11 mouse cellular contexts compared by ENCODE assay signal in genomic region chr15:87583921-87584621, GRCm38 (mm10). TPM values are rescaled to one million over a fixed set of nuclear protein-coding genes. Genes with fewer than 3 reads are reported as not detected.
DNase-seq lines count a peak whose midpoint lies in the region; ATAC-seq lines count a peak whose summit lies in the region.
"Had no signal": no experiment of that assay in that cellular context is flagged by ENCODE, and none has a peak within 500 bp of the region (broad histone marks: within the 10 kb centered on the region; RNA-seq: fewer than 3 reads in every experiment).

No protein-coding gene starts in this region.

- H3K4me3 ChIP-seq in hindbrain, embryonic 13.5 days: no peak overlapping the region
- no peak overlapping the region for H3K4me3 ChIP-seq in hindbrain, embryonic 10.5 days
- H3K4me3 ChIP-seq in embryonic facial prominence, embryonic 10.5 days: no peak overlapping the region
- H3K4me3 ChIP-seq in midbrain, embryonic 15.5 days: no peak overlapping the region
- H3K4me3 ChIP-seq: limb, embryonic 13.5 days had no signal

- intact Hi-C loops in heart, postnatal 36 days (cut with DNase I): no loop called here

- peak overlapping the region; percentile 40; the same call in 1 of the 2 replicates for H3K27ac ChIP-seq in hindbrain, embryonic 13.5 days
- H3K27ac ChIP-seq in hindbrain, embryonic 10.5 days: no peak overlapping the region
- H3K27ac ChIP-seq in embryonic facial prominence, embryonic 10.5 days (replicated peaks): no peak overlapping the region
- H3K27ac ChIP-seq in midbrain, embryonic 15.5 days: peak overlapping the region; percentile 47
- H3K27ac ChIP-seq: limb, embryonic 13.5 days had no signal

- WGBS in hindbrain, embryonic 13.5 days: 71% methylated on average over 26 of the region's 26 CpGs
- whole genome bisulfite sequencing in hindbrain, embryonic 10.5 days: 84% methylated on average over 26 of the region's 26 CpGs
- WGBS in embryonic facial prominence, embryonic 10.5 days: 64% methylated on average over 26 of the region's 26 CpGs
- 69% methylated on average over 26 of the region's 26 CpGs for WGBS in midbrain, embryonic 15.5 days

- DNase-seq in hindbrain, embryonic 10.5 days (ENCODE audit: low spot score): no peak
- DNase-seq in embryonic facial prominence, embryonic 10.5 days (ENCODE audit: low spot score): peak; percentile 17
- DNase-seq in layer of hippocampus, adult 11-12 months (ENCODE audit: low spot score): peak; percentile 57
- no peak for DNase-seq in testis, postnatal 10 days (ENCODE audit: low spot score)
- DNase-seq in heart, postnatal 36 days: no peak
- DNase-seq: kidney, adult 18-20 months; thymus, postnatal 14 days had no signal

- H3K9ac ChIP-seq in hindbrain, embryonic 13.5 days: no peak overlapping the region
- no peak overlapping the region for H3K9ac ChIP-seq in midbrain, embryonic 15.5 days
- H3K9ac ChIP-seq: limb, embryonic 13.5 days had no signal

- H3K4me2 ChIP-seq in hindbrain, embryonic 13.5 days: peak overlapping the region; percentile 31
- H3K4me2 ChIP-seq in midbrain, embryonic 15.5 days: no peak overlapping the region
- H3K4me2 ChIP-seq: limb, embryonic 13.5 days had no signal

- no peaks in the 10 kb centered on the region for H3K27me3 ChIP-seq in hindbrain, embryonic 13.5 days
- H3K27me3 ChIP-seq in hindbrain, embryonic 10.5 days (ENCODE audit: insufficient read depth, poor library complexity, severe bottlenecking): no peaks in the 10 kb centered on the region
- no peaks in the 10 kb centered on the region for H3K27me3 ChIP-seq in embryonic facial prominence, embryonic 10.5 days (replicated peaks; ENCODE audit: low read depth, poor library complexity, severe bottlenecking)
- no peaks in the 10 kb centered on the region for H3K27me3 ChIP-seq in midbrain, embryonic 15.5 days (replicated peaks)
- H3K27me3 ChIP-seq: limb, embryonic 13.5 days had no signal

- peak; percentile 63 for ATAC-seq in hindbrain, embryonic 13.5 days (ENCODE audit: low FRiP score)
- ATAC-seq in midbrain, embryonic 15.5 days (replicated peaks): no peak; the same call in 1 of the 2 replicates
- no peak for ATAC-seq in erythroblast, adult 5-6 weeks (replicated peaks; ENCODE audit: low FRiP score, poor library complexity, severe bottlenecking)

- peaks cover 30% of the 10 kb centered on the region for H3K4me1 ChIP-seq in hindbrain, embryonic 13.5 days (replicated peaks)
- H3K4me1 ChIP-seq in hindbrain, embryonic 10.5 days (replicated peaks): no peaks in the 10 kb centered on the region
- H3K4me1 ChIP-seq in embryonic facial prominence, embryonic 10.5 days: peaks cover 10% of the 10 kb centered on the region
- H3K4me1 ChIP-seq in midbrain, embryonic 15.5 days: peaks cover 10% of the 10 kb centered on the region; the same call in 1 of the 2 replicates
- H3K4me1 ChIP-seq: limb, embryonic 13.5 days had no signal

- H3K36me3 ChIP-seq in hindbrain, embryonic 13.5 days: no peaks in the 10 kb centered on the region
- no peaks in the 10 kb centered on the region for H3K36me3 ChIP-seq in hindbrain, embryonic 10.5 days
- H3K36me3 ChIP-seq in embryonic facial prominence, embryonic 10.5 days (replicated peaks): no peaks in the 10 kb centered on the region
- no peaks in the 10 kb centered on the region for H3K36me3 ChIP-seq in midbrain, embryonic 15.5 days (replicated peaks)
- H3K36me3 ChIP-seq: limb, embryonic 13.5 days had no signal

- no peaks in the 10 kb centered on the region for H3K9me3 ChIP-seq in hindbrain, embryonic 13.5 days
- no peaks in the 10 kb centered on the region for H3K9me3 ChIP-seq in hindbrain, embryonic 10.5 days
- H3K9me3 ChIP-seq in embryonic facial prominence, embryonic 10.5 days: no peaks in the 10 kb centered on the region
- no peaks in the 10 kb centered on the region for H3K9me3 ChIP-seq in midbrain, embryonic 15.5 days
- H3K9me3 ChIP-seq: limb, embryonic 13.5 days had no signal

RNA-seq across cellular contexts. Expression of gene Fam19a5, which starts 40.0 kb away (rescaled TPM):
- 20.5 and 21.7 TPM in 2 replicates for polyA plus RNA-seq in hindbrain, embryonic 13.5 days (2015; fragmentation: Nextera tagmentation; extraction: Ambion mirVana)
- 6.4 and 8.2 TPM in 2 replicates for polyA plus RNA-seq in hindbrain, embryonic 10.5 days (2016; fragmentation: Nextera tagmentation; extraction: Ambion mirVana)
- polyA plus RNA-seq in embryonic facial prominence, embryonic 10.5 days (2016; fragmentation: Nextera tagmentation; extraction: Ambion mirVana): 4.4 and 5.5 TPM in 2 replicates
- polyA plus RNA-seq in midbrain, embryonic 15.5 days (2015; fragmentation: Nextera tagmentation; extraction: Ambion mirVana): 27.6 and 29.2 TPM in 2 replicates
- total RNA-seq in erythroblast, adult 5-6 weeks (2015; ENCODE audit: low replicate concordance): not detected in 2 replicates
- not detected in 2 replicates for total RNA-seq in erythroblast, adult 5-6 weeks (2017; ENCODE audit: low replicate concordance)
- total RNA-seq in heart, postnatal 36 days (2021): 1 to 10 TPM; 2.6 to 3.8 TPM

Comparison
In these comparisons a context has a peak if more than half of its experiments do, and no peak if none do; other contexts are left out.
1. H3K27ac ChIP-seq: peak in hindbrain, embryonic 13.5 days (single experiment) and midbrain, embryonic 15.5 days (single experiment); none in hindbrain, embryonic 10.5 days (single experiment) and embryonic facial prominence, embryonic 10.5 days (single experiment).
2. DNase-seq: peak in embryonic facial prominence, embryonic 10.5 days (single experiment) and layer of hippocampus, adult 11-12 months (single experiment); none in hindbrain, embryonic 10.5 days (single experiment), testis, postnatal 10 days (single experiment) and heart, postnatal 36 days (0 of 2).